Mouse (Mus musculus) heart, postnatal 0 days (tissue): ENCODE data around the gene Pde4c.

Experiments
- CTCF ChIP-seq: IDR thresholded peaks from 2 replicates; pipeline ENCODE4 v1.5.1; 2016; ENCODE audit warnings: antibody characterized with exemption, control low read depth, low read depth
- EP300 ChIP-seq: IDR thresholded peaks from 2 replicates; pipeline ENCODE4 v1.6.1; 2016; ENCODE audit warnings: antibody characterized with exemption, low read depth

DNA sequence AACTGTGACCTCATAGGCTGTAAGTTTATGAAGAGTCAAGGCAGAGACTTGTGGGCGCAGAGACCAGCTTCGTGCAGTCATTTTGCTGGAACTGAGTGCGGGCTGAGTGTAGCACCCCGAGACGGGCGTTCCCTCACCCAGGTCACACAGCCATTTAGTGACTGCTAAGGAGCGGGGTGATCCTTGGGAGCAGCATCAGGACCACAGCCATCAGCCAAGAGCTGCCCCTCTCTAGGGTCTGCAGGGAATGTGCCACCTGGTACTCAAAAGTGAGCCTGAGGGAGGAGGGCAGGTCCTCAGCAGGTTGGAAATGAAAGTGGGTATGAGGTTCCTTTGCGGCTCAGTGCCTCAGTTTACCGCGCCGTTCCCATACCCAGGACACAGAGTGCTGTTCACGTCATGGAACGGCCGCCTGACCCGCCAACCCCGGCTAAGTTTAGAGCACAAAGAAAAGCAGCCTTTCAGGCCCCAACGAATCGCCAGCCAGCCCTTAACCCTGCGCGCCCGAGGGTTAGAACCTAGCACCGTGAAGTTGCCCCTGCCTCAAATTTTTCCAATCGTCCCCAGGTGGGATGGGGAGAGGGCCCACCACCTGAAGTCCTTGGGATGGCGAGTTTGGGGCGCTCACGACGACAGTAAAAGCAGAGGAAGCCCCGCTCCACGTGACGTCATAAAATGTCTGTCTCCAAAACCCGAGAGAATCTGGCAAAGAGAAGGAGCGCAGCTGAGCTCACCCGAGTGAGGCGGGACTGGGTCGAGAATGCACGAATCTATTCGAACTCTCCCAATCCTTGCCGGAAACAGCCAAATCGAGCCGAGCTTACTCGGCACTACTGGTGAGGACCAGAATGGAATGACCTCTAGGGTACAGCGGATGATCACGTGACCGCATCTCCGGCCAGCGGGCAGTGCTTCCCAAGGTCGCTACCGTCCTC is 20.4 kb downstream of the Pde4c start:
- TF ChIP-seq CTCF (no peak), EP300 (no peak)
